Mouse (Mus musculus): Measurements from ENCODE around the gene Catsperz. TPM values are rescaled to one million over a fixed set of nuclear protein-coding genes. Genes with fewer than 3 reads are reported as not detected.
A peak's percentile ranks its signal among the peaks of the same experiment; 100 is the strongest.

The Catsperz gene
- polyA plus RNA-seq, 1 experiment from 2014 or later: 0.53 TPM

DNA sequence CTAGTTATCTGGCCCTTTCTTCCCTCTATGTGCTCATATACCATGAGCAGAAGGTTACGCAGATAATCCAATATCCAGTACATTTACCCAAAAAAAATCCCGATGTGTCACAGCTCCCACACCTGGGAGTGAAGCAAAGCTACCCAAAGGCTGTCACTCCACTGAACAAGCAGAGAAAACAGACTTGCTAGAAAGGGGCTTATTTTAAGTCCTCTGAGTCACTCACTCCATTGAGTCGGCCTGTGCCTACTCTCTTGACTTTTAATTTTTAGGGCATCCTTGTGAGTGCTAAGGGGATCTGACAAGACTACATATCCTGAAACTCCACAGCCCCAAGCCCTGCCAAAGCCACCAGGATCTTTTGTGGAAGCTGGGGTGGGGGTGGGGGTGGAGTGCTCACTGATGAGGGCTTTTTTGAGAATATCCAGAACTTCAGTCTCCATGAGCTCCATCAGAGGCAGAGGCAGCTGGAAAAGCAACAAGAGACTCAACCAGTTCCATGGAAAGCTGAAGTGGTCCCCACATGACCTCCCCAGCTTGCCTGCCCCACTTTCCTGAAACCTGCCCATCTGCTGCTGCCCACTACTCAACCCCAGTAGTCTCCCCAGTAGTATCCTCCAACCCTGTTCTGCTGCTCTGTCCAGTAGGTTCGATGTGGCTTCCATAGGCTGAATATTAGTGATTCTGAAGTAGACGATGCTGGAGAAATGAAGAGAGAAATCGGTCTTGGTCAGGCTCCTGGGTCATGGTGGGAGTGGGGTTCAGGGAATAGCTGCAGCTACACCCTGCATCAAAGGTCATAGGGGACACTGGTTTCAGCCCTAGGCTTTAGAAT lies 2.1 kb downstream of the Catsperz start:
- H3K9ac ChIP-seq (replicated peaks; ENCODE audit: low read length): no peak overlapping the region
- H3K4me1 ChIP-seq (ENCODE audit: control insufficient read depth, insufficient read depth, low read length): peaks cover 18% of the 10 kb centered on the region
- ATAC-seq (ENCODE audit: low FRiP score, low TSS enrichment) (no peak), DNase-seq (no peak)
- no peak overlapping the region; the same call in 1 of the 2 replicates for H3K4me2 ChIP-seq (ENCODE audit: low read length)
- H3K27me3 ChIP-seq (ENCODE audit: control insufficient read depth, insufficient read depth, low read length): peaks cover 58% of the 10 kb centered on the region
- H3K9me3 ChIP-seq (ENCODE audit: control insufficient read depth, low read length): no peaks in the 10 kb centered on the region
- H3K36me3 ChIP-seq (ENCODE audit: control insufficient read depth, insufficient read depth, low read length): no peaks in the 10 kb centered on the region
- WGBS: 61% methylated on average over 6 of the region's 6 CpGs
- H3K4me3 ChIP-seq (replicated peaks; ENCODE audit: low read depth, low read length): no peak overlapping the region
- no peak overlapping the region for H3K27ac ChIP-seq (replicated peaks; ENCODE audit: low read depth, low read length)

DNA sequence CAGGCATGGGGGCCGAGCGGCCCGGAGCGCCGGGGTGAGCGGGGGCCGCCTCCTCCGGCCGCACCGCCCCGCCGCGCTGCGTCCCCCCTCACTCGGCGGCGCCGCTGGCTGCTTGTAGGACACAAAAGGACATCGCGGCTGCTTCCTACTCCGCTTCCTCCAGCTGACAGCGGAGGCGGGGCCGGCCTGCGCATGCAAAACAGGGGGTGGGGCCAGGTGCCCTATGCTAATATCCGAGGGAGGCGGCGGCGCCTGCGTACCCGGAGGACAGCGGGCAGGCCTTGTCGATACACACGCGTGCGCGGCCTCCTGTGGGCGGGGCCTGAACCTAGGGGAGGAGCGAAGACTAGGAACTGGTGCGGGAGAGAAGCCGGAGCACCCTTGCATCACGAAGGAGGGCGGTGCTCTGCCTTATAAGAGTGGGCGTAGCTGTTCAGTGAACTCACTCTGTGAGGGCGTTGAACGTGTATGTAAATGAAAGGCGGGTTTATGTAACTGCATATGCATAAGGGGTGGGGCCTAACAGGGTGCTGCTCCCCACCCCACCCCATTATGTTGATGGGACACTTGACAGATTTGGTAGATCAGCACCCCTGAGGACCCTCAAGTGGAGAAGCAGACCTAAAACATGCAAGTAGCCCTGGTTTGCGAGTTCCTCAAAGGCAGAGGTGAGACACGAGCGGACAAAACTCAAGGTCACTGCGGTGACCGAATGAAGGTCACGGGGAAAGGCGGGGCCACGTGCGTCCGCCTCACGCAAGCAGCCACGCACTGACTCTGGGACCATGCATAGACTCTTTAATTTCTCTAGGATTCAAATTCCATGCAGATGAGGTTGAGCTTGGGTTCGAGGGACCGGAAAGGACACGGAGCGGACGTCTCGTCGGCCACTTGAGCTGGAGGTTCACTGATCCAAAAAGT lies 3.3 kb downstream of the Catsperz start, which contains the start of gene Esrra:
Gene Esrra (minus strand): TSS at position 167 of the 921 bp plus-strand sequence.
- peak; percentile 100 for DNase-seq
- peak within 1 kb of the TSS; percentile 94 for H3K9ac ChIP-seq (replicated peaks; ENCODE audit: low read length)
- H3K9me3 ChIP-seq (ENCODE audit: control insufficient read depth, low read length): no peaks in the 10 kb centered on the region
- peaks cover 18% of the 10 kb centered on the region for H3K4me1 ChIP-seq (ENCODE audit: control insufficient read depth, insufficient read depth, low read length)
- H3K4me2 ChIP-seq (ENCODE audit: low read length): peak within 1 kb of the TSS; percentile 84
- WGBS: 2% methylated on average over 55 of the region's 66 CpGs
- ATAC-seq (ENCODE audit: low FRiP score, low TSS enrichment): peak; percentile 95
- peak within 1 kb of the TSS; percentile 91 for H3K27ac ChIP-seq (replicated peaks; ENCODE audit: low read depth, low read length)
- peaks cover 45% of the 10 kb centered on the region for H3K27me3 ChIP-seq (ENCODE audit: control insufficient read depth, insufficient read depth, low read length)
- peak within 1 kb of the TSS; percentile 66 for H3K4me3 ChIP-seq (replicated peaks; ENCODE audit: low read depth, low read length)
- H3K36me3 ChIP-seq (ENCODE audit: control insufficient read depth, insufficient read depth, low read length): no peaks in the 10 kb centered on the region

DNA sequence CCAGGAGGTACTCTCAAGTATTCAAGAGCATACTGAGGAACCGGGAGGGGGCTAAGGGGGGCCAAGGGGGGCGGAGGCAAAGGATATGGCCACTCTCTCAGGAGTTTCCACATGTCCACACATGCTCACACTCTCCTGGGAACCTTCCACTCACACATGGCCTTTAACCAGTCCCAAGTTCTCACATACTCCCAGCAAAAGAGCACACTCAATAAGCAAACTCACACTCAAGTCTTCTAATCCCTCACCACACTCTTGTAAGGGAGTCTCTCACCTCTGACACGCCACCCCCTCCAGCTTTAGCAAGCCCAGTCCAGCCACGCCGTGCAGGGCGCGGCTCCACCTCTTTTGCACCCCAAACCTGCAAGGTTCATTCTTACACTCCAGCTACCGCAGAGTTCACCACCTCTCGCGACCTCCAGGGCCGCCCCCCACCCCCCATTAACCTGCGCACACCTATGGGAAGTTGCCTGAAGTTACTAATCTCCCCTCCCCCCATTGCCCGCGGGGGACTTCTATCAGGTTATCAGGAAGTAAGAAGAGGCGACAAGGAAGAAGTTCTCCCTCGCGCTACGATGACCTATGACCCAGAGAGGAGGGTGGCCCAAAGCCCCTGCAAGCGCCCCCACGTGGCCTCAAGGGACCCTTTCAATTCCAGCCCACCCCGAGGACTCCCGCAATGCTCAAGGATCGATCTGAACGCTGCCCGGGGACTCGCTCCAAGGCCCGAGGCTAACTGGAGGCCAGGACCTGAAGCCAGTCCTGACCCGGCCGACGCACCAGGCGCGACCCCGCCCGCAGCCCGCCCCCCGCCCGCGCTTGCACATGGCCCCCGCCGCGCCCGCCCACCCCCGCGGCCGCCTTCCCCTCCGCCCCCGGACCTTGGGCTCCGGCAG lies 4.2 kb downstream of the Catsperz start:
- Histone ChIP-seq H3K4me1 (ENCODE audit: control insufficient read depth, insufficient read depth, low read length) (peaks cover 18% of the 10 kb centered on the region), H3K36me3 (ENCODE audit: control insufficient read depth, insufficient read depth, low read length) (0 out of 2 replicates have a peak, but pooled peaks cover 4% of the 10 kb centered on the region), H3K4me2 (ENCODE audit: low read length) (peak overlapping the region; percentile 84), H3K9me3 (ENCODE audit: control insufficient read depth, low read length) (no peaks in the 10 kb centered on the region), H3K27ac (replicated peaks; ENCODE audit: low read depth, low read length) (peak overlapping the region; percentile 91), H3K27me3 (ENCODE audit: control insufficient read depth, insufficient read depth, low read length) (peaks cover 36% of the 10 kb centered on the region), H3K9ac (replicated peaks; ENCODE audit: low read length) (peak overlapping the region; percentile 94), H3K4me3 (replicated peaks; ENCODE audit: low read depth, low read length) (peak overlapping the region; percentile 66)
- WGBS: 2% methylated on average over 41 of the region's 48 CpGs
- DNase-seq (peak; percentile 63), ATAC-seq (ENCODE audit: low FRiP score, low TSS enrichment) (peak; percentile 21)

DNA sequence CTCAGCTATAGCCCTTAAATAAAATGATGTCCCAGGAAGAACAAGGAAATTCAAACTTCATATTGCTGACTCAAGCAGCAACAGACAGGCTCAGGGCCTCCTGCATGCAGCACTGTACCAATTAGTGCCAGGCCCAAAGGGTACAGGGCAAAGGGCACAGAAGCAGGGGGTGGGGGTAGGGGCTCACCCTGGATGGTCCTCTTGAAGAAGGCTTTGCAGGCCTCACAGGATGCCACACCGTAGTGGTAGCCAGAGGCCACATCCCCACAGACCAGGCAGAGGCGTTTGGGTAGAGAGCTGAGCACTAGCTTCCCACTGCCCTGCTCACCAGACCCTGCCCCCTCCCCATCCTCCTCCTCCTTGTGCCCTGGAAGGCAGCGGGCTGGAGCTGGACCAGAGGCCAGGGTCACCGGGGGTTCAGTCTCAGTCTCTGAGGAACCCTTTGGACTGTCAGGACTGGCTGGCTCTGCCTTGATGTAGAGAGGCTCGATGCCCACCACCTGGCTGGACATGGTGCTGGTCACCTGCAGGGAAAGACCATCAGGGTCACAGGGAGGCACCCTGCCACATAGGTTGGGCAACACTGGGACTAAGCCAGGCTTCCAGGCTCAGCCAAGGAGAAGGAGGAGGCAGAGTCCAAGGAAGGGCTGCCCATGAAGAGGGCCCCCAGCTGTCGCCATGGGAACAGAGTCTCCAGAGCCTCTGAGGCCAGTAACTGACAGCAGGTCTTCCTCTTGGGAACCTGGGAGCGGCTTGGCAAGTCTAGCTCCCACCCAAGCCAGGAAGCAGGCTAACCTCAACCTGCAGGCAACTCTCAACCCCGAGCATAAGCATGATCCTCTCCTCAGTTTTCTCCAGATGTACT lies 5.1 kb downstream of the Catsperz start:
- no peaks in the 10 kb centered on the region for H3K9me3 ChIP-seq (ENCODE audit: control insufficient read depth, low read length)
- peaks cover 27% of the 10 kb centered on the region for H3K27me3 ChIP-seq (ENCODE audit: control insufficient read depth, insufficient read depth, low read length)
- H3K4me3 ChIP-seq (replicated peaks; ENCODE audit: low read depth, low read length): peak overlapping the region; percentile 66
- H3K27ac ChIP-seq (replicated peaks; ENCODE audit: low read depth, low read length): no peak overlapping the region
- peak overlapping the region; percentile 84 for H3K4me2 ChIP-seq (ENCODE audit: low read length)
- peak; percentile 21 for DNase-seq
- H3K36me3 ChIP-seq (ENCODE audit: control insufficient read depth, insufficient read depth, low read length): 0 out of 2 replicates have a peak, but pooled peaks cover 4% of the 10 kb centered on the region
- H3K4me1 ChIP-seq (ENCODE audit: control insufficient read depth, insufficient read depth, low read length): peaks cover 18% of the 10 kb centered on the region
- H3K9ac ChIP-seq (replicated peaks; ENCODE audit: low read length): peak overlapping the region; percentile 94; the same call in 1 of the 2 replicates
- ATAC-seq (ENCODE audit: low FRiP score, low TSS enrichment): no peak
- WGBS: 45% methylated on average over 7 of the region's 8 CpGs

DNA sequence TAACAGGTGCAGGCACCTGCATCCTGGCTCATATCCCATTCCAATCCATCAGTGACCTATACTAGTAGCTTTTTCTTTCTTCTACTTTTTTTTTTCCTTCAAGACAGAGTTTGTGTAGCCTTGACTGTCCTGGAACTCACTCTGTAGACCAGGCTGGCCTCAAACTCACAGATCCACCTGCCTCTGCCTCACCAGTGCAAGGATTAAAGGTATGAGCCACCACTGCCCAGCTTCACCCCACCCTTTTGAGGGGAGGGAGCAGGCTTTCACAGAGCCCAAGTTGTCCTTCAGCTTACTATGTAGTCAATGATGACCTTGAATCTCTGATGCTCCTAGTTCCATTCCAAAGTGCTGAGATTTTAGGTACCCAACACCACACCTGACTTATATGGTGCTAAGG lies 5.7 kb downstream of the Catsperz start:
- H3K4me1 ChIP-seq (ENCODE audit: control insufficient read depth, insufficient read depth, low read length): peaks cover 18% of the 10 kb centered on the region
- no peak overlapping the region for H3K27ac ChIP-seq (replicated peaks; ENCODE audit: low read depth, low read length)
- H3K36me3 ChIP-seq (ENCODE audit: control insufficient read depth, insufficient read depth, low read length): 0 out of 2 replicates have a peak, but pooled peaks cover 6% of the 10 kb centered on the region
- ATAC-seq (ENCODE audit: low FRiP score, low TSS enrichment) (no peak), DNase-seq (no peak)
- H3K9ac ChIP-seq (replicated peaks; ENCODE audit: low read length): no peak overlapping the region
- no peak overlapping the region for H3K4me3 ChIP-seq (replicated peaks; ENCODE audit: low read depth, low read length)
- H3K9me3 ChIP-seq (ENCODE audit: control insufficient read depth, low read length): no peaks in the 10 kb centered on the region
- H3K27me3 ChIP-seq (ENCODE audit: control insufficient read depth, insufficient read depth, low read length): peaks cover 21% of the 10 kb centered on the region
- no peak overlapping the region for H3K4me2 ChIP-seq (ENCODE audit: low read length)

DNA sequence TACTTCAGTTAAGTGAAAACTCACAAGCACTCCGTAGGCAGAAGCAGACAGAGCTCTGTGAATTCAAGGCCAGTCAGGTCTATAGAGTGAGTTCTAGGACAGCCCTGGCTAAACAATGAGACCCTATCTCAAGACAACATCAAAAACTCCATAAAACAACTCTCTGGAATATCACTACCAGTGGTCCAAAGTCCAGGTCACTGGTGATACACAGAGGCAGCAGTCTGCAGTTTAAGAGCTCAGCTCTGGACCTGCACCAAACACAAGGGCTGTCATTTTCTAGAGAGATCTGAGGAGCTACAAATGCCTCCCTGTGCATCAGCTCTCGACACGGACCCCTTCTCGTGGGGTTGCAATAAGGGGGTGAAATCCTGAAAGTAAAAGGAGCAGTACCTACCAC lies 6.9 kb downstream of the Catsperz start:
- H3K27ac ChIP-seq (replicated peaks; ENCODE audit: low read depth, low read length): no peak overlapping the region
- H3K36me3 ChIP-seq (ENCODE audit: control insufficient read depth, insufficient read depth, low read length): peaks cover 14% of the 10 kb centered on the region
- H3K4me1 ChIP-seq (ENCODE audit: control insufficient read depth, insufficient read depth, low read length): peaks cover 18% of the 10 kb centered on the region
- H3K27me3 ChIP-seq (ENCODE audit: control insufficient read depth, insufficient read depth, low read length): peaks cover 10% of the 10 kb centered on the region; the same call in 1 of the 2 replicates
- no peaks in the 10 kb centered on the region for H3K9me3 ChIP-seq (ENCODE audit: control insufficient read depth, low read length)
- H3K4me3 ChIP-seq (replicated peaks; ENCODE audit: low read depth, low read length): no peak overlapping the region
- no peak for ATAC-seq (ENCODE audit: low FRiP score, low TSS enrichment)
- no peak for DNase-seq
- no peak overlapping the region for H3K4me2 ChIP-seq (ENCODE audit: low read length)
- WGBS: 97% methylated on average over 4 of the region's 4 CpGs
- H3K9ac ChIP-seq (replicated peaks; ENCODE audit: low read length): no peak overlapping the region

DNA sequence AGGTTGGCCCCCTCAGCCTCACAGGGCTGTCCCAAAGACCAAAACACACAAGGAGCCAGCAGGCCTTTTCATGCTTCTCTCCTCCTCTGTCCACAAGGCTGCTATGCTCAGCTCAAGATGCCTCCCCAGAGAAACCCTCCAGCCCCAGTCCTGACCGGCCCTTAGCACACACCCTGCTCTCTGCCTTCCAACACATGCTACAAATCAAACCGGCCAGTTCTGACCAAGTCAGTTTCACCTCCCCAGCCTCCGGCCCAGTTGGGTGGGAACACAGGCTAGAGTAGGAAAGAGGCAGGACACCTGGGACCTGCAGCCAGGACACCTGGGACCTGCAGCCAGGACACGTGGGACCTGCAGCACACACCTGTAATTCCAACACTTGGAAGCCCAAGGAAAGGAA lies 8.7 kb downstream of the Catsperz start:
- no peaks in the 10 kb centered on the region for H3K9me3 ChIP-seq (ENCODE audit: control insufficient read depth, low read length)
- no peaks in the 10 kb centered on the region for H3K27me3 ChIP-seq (ENCODE audit: control insufficient read depth, insufficient read depth, low read length)
- H3K4me3 ChIP-seq (replicated peaks; ENCODE audit: low read depth, low read length): no peak overlapping the region
- 90% methylated on average over 4 of the region's 4 CpGs for WGBS
- H3K9ac ChIP-seq (replicated peaks; ENCODE audit: low read length): no peak overlapping the region
- no peak for ATAC-seq (ENCODE audit: low FRiP score, low TSS enrichment)
- H3K4me1 ChIP-seq (ENCODE audit: control insufficient read depth, insufficient read depth, low read length): peaks cover 11% of the 10 kb centered on the region
- H3K36me3 ChIP-seq (ENCODE audit: control insufficient read depth, insufficient read depth, low read length): peaks cover 33% of the 10 kb centered on the region
- H3K27ac ChIP-seq (replicated peaks; ENCODE audit: low read depth, low read length): no peak overlapping the region
- H3K4me2 ChIP-seq (ENCODE audit: low read length): no peak overlapping the region
- DNase-seq: no peak

Data from midbrain, embryonic 14.5 days (tissue).